Mouse (Mus musculus): Measurements from ENCODE around the gene Ehmt1.

- TF ChIP-seq CTCF (conservative IDR thresholded peaks at IDR 0.05; ENCODE audit: insufficient read depth, insufficient read length, low read depth, low read length) (peak; percentile 20; the same call in 1 of the 2 replicates), POLR2A (IDR thresholded peaks at IDR 0.05; ENCODE audit: low read depth, low read length) (no peak)
These were observed 144.6 kb downstream of the Ehmt1 start for GRCm38 (mm10) chr2:24774832-24775231.

All from kidney, adult 2 months (tissue).